Mouse (Mus musculus) heart, adult 2 months (tissue): ENCODE results near the gene Inpp5a.

Source experiments
- EP300 ChIP-seq: fragments of 200-500 bp; IDR thresholded peaks from 2 replicates; pipeline ENCODE4 v1.6.1; 2011; ENCODE audit warnings: low read depth, low read length, control low read depth; ENCODE audit not compliant: insufficient read depth
- POLR2A ChIP-seq: fragments of 200-500 bp; IDR thresholded peaks from 2 replicates; pipeline ENCODE4 v1.6.1; 2011; ENCODE audit warnings: mild to moderate bottlenecking, low read depth, low read length, control low read depth; ENCODE audit not compliant: insufficient read depth

DNA sequence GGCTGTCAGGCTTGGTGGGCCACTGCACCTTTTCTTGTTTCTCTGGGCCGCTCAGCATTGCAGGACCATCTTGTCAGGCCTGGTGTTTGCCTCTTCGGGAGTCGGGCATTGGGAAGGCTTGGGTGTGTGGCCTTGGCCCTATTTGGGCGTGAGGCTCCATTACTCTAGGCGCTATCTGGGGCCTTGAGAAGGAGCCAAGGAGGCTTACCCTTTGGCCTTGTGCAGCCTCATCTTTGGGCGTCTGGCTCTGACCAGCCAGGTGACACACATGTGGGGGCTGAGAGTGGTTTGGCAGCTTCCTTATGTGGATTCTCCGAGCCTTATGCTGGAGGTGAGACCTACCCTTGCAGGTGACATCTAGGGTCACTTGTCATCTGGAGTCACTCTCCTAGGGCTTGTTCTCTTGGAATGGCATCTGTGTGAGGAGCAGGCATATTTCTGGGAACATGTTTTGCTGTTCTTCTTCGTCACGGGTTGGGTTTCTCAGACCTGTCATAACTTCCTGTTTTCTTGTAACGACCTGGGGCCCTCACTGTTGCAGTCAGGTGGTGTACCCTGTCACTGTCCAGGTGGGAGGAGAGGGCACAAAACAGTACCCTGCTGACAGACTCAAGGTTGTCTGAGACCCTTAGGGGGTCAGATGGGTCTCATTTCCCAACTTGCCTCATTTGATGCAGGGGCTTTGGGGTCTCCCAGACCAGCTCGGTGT is 11.2 kb downstream of the Inpp5a start:
- TF ChIP-seq EP300: no peak
- TF ChIP-seq POLR2A: no peak
